Mouse (Mus musculus): Measurements from ENCODE around the gene Cog1. TPM values are rescaled to one million over a fixed set of nuclear protein-coding genes. Genes with fewer than 3 reads are reported as not detected.

Gene Cog1
- polyA plus RNA-seq, 1 experiment from 2014 or later: 32.4 TPM

DNA sequence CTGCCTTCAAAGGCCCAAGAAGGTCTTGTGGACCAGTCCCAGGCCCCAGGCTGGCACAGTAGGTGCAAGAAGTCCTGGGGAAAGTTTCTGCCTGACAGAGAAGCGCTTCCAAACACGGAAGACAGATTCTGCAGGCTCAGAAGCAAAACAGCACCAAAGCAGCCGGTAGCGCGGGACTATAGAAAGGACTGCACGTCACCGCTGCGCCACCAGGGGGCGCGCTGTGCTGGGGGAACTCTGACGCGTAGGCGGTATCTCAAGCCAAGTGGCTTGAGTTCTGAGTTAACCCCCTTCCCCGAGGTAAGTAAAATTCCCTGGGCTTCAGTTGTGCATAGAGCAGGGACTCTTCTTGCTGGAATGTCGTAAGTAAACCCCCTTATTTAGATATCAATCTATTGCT is 817 bp upstream of the Cog1 start:
- H3K4me2 ChIP-seq (ENCODE audit: low read length): no peak overlapping the region
- WGBS: 4% methylated on average over 15 of the region's 15 CpGs

GRCm38 (mm10) chr11:113649353-113650210 is 613 bp downstream of the Cog1 start, which contains the start of gene Slc39a11:
Gene Slc39a11, minus strand, starts transcription at chr11:113650079.
- under 1% methylated on average over 91 of the region's 91 CpGs for WGBS
- H3K27ac ChIP-seq (ENCODE audit: low read length): peak within 1 kb of the TSS; percentile 90
- H3K27me3 ChIP-seq (ENCODE audit: control insufficient read depth, insufficient read depth, low read depth, low read length): no peaks in the 10 kb centered on the region
- peak within 1 kb of the TSS; percentile 95 for H3K9ac ChIP-seq (ENCODE audit: low read depth, low read length)
- no peaks in the 10 kb centered on the region for H3K9me3 ChIP-seq (replicated peaks; ENCODE audit: control insufficient read depth, low read length, poor library complexity, severe bottlenecking)
- peak; percentile 85 for ATAC-seq
- H3K4me2 ChIP-seq (ENCODE audit: low read length): peak within 1 kb of the TSS; percentile 69
- peaks cover 18% of the 10 kb centered on the region for H3K36me3 ChIP-seq (ENCODE audit: control insufficient read depth, insufficient read depth, low read length)
- H3K4me1 ChIP-seq (ENCODE audit: control insufficient read depth, insufficient read depth, low read length): peaks cover 14% of the 10 kb centered on the region
- H3K4me3 ChIP-seq (ENCODE audit: low read depth, low read length): peak within 1 kb of the TSS; percentile 90

More for the DNA sequence above, 817 bp upstream of the Cog1 start:
- Histone ChIP-seq H3K27me3 (ENCODE audit: control insufficient read depth, insufficient read depth, low read depth, low read length) (no peaks in the 10 kb centered on the region), H3K9me3 (replicated peaks; ENCODE audit: control insufficient read depth, low read length, poor library complexity, severe bottlenecking) (no peaks in the 10 kb centered on the region), H3K4me1 (ENCODE audit: control insufficient read depth, insufficient read depth, low read length) (peaks cover 14% of the 10 kb centered on the region), H3K9ac (ENCODE audit: low read depth, low read length) (no peak overlapping the region), H3K27ac (ENCODE audit: low read length) (no peak overlapping the region), H3K36me3 (ENCODE audit: control insufficient read depth, insufficient read depth, low read length) (peaks cover 4% of the 10 kb centered on the region; the same call in 1 of the 2 replicates), H3K4me3 (ENCODE audit: low read depth, low read length) (no peak overlapping the region)
- ATAC-seq: no peak

DNA sequence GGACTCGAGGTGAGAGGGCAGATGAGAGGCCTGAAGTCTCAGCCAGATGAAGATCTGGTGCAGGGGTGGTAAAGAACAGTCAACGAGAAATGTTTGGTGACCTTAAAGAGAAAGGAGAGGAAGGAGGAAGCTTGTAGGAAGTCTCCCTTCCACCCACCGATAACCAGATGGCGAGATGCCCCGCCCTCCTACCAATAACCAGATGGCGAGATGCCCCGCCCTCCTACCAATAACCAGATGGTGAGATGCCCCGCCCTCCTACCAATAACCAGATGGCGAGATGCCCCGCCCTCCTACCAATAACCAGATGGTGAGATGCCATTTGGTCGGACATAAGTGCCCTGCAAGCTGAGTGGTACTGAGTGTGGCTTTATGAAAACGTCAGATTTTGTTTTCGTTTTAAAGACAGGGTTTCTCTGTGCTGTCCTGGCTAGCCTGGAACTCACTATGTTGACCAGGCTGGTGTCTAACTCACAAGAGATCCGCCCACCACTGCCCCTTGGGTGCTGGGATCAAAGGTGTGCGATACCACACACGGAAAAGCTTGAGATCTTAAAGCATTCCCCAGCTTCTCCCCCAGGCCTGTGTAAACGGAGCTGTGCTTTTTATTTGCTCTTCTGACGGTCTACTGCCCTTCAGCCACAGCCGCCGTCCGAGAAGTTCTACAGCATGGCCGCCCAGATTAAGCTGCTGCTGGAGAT is 2.4 kb downstream of the Cog1 start:
- no peaks in the 10 kb centered on the region for H3K27me3 ChIP-seq (ENCODE audit: control insufficient read depth, insufficient read depth, low read depth, low read length)
- no peaks in the 10 kb centered on the region for H3K9me3 ChIP-seq (replicated peaks; ENCODE audit: control insufficient read depth, low read length, poor library complexity, severe bottlenecking)
- H3K9ac ChIP-seq (ENCODE audit: low read depth, low read length): no peak overlapping the region
- ATAC-seq: no peak
- H3K4me1 ChIP-seq (ENCODE audit: control insufficient read depth, insufficient read depth, low read length): peaks cover 14% of the 10 kb centered on the region
- peaks cover 34% of the 10 kb centered on the region for H3K36me3 ChIP-seq (ENCODE audit: control insufficient read depth, insufficient read depth, low read length)
- no peak overlapping the region for H3K27ac ChIP-seq (ENCODE audit: low read length)
- no peak overlapping the region for H3K4me3 ChIP-seq (ENCODE audit: low read depth, low read length)
- peak overlapping the region; percentile 69; the same call in 1 of the 2 replicates for H3K4me2 ChIP-seq (ENCODE audit: low read length)
- 71% methylated on average over 22 of the region's 22 CpGs for WGBS

DNA sequence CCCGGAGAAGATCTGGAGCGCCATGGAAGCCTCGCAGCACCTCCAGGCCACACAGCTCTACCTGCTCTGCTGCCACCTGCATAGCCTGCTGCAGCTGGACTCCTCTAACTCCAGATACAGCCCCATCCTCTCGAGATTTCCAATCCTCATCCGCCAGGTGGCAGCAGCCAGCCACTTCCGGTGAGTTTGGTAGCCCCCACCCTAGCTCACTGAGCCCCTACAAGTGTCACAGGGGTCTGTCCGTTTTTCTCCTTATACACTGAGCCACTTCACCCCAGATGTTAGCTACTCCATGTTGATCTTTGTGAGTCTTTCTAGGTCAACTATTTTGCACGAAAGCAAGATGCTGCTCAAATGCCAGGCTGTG is 2.9 kb downstream of the Cog1 start:
- Histone ChIP-seq H3K9me3 (replicated peaks; ENCODE audit: control insufficient read depth, low read length, poor library complexity, severe bottlenecking) (no peaks in the 10 kb centered on the region), H3K4me2 (ENCODE audit: low read length) (no peak overlapping the region), H3K4me1 (ENCODE audit: control insufficient read depth, insufficient read depth, low read length) (peaks cover 14% of the 10 kb centered on the region), H3K27me3 (ENCODE audit: control insufficient read depth, insufficient read depth, low read depth, low read length) (no peaks in the 10 kb centered on the region), H3K36me3 (ENCODE audit: control insufficient read depth, insufficient read depth, low read length) (peaks cover 39% of the 10 kb centered on the region), H3K4me3 (ENCODE audit: low read depth, low read length) (no peak overlapping the region), H3K27ac (ENCODE audit: low read length) (no peak overlapping the region), H3K9ac (ENCODE audit: low read depth, low read length) (no peak overlapping the region)
- WGBS: 39% methylated on average over 8 of the region's 8 CpGs
- 0 out of 2 replicates have a peak, but pooled peaks have one; percentile 30 for ATAC-seq

- peaks cover 42% of the 10 kb centered on the region for H3K36me3 ChIP-seq (ENCODE audit: control insufficient read depth, insufficient read depth, low read length)
- no peaks in the 10 kb centered on the region for H3K9me3 ChIP-seq (replicated peaks; ENCODE audit: control insufficient read depth, low read length, poor library complexity, severe bottlenecking)
- peaks cover 14% of the 10 kb centered on the region for H3K4me1 ChIP-seq (ENCODE audit: control insufficient read depth, insufficient read depth, low read length)
- H3K9ac ChIP-seq (ENCODE audit: low read depth, low read length): no peak overlapping the region
- no peak overlapping the region for H3K27ac ChIP-seq (ENCODE audit: low read length)
- WGBS: 88% methylated on average over 6 of the region's 6 CpGs
- no peak for ATAC-seq
- no peaks in the 10 kb centered on the region for H3K27me3 ChIP-seq (ENCODE audit: control insufficient read depth, insufficient read depth, low read depth, low read length)
- no peak overlapping the region for H3K4me3 ChIP-seq (ENCODE audit: low read depth, low read length)
- H3K4me2 ChIP-seq (ENCODE audit: low read length): no peak overlapping the region
These were observed 3.5 kb downstream of the Cog1 start for GRCm38 (mm10) chr11:113652516-113652915.

DNA sequence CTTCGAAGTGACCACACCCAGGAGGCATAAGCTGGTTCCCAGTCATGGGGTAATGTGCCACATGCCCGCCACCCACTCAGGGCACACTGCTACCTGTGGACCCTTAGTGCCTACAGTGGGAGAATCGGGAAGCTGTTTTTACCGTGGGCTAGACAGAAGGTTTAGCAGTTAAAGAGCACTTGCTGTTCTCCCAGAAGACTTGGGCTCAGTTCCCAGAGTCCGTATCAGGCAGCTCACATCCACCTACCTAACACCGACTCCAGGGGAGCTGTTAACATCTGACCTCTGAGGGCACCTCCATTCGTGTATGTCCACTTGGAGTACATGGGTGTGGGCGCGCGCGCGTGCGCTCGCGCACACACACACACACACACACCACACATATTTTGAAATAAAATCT is 5.1 kb downstream of the Cog1 start:
- H3K9me3 ChIP-seq (replicated peaks; ENCODE audit: control insufficient read depth, low read length, poor library complexity, severe bottlenecking): no peaks in the 10 kb centered on the region

DNA sequence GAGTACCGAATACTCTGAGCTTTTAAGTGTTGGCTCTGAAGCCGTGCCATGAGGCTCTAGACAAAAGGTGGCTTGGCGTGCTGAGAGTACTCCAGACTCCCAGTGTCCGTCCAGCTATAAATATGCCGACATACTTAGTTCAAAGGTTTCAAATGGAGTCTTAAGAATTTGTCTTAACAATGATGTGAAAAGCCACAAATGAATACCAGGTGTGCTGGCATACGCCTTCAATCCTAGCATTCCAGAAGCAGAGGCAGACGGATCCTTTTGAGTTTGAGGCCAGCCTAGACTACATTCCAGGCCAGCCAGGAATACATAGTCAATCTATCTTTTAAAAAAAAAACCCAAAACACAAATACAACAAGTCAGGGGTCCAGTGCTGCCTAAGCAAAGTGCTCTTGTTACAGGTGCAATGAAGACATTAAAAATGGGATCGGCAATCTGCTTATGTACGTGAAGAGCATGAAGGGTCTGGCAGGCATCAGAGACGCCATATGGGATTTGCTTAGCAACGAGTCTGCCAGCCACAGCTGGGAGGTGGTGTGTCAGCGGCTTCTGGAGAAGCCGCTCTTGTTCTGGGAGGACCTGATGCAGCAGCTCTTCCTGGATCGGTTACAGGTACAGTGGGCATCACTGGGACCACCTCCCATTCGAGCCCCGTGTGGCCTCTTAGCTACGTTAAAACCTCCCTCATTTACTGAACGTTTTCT is 5.7 kb downstream of the Cog1 start:
- no peaks in the 10 kb centered on the region for H3K9me3 ChIP-seq (replicated peaks; ENCODE audit: control insufficient read depth, low read length, poor library complexity, severe bottlenecking)
- H3K9ac ChIP-seq (ENCODE audit: low read depth, low read length): no peak overlapping the region
- no peak overlapping the region for H3K27ac ChIP-seq (ENCODE audit: low read length)
- ATAC-seq: no peak
- no peaks in the 10 kb centered on the region for H3K27me3 ChIP-seq (ENCODE audit: control insufficient read depth, insufficient read depth, low read depth, low read length)
- no peak overlapping the region for H3K4me2 ChIP-seq (ENCODE audit: low read length)
- no peak overlapping the region for H3K4me3 ChIP-seq (ENCODE audit: low read depth, low read length)
- 85% methylated on average over 18 of the region's 18 CpGs for WGBS
- H3K36me3 ChIP-seq (ENCODE audit: control insufficient read depth, insufficient read depth, low read length): peaks cover 54% of the 10 kb centered on the region
- peaks cover 9% of the 10 kb centered on the region for H3K4me1 ChIP-seq (ENCODE audit: control insufficient read depth, insufficient read depth, low read length)

More for the DNA sequence above, 5.1 kb downstream of the Cog1 start:
- Histone ChIP-seq H3K9ac (ENCODE audit: low read depth, low read length) (no peak overlapping the region), H3K27me3 (ENCODE audit: control insufficient read depth, insufficient read depth, low read depth, low read length) (no peaks in the 10 kb centered on the region), H3K4me3 (ENCODE audit: low read depth, low read length) (no peak overlapping the region), H3K36me3 (ENCODE audit: control insufficient read depth, insufficient read depth, low read length) (peaks cover 51% of the 10 kb centered on the region), H3K4me2 (ENCODE audit: low read length) (no peak overlapping the region), H3K27ac (ENCODE audit: low read length) (no peak overlapping the region), H3K4me1 (ENCODE audit: control insufficient read depth, insufficient read depth, low read length) (peaks cover 9% of the 10 kb centered on the region)
- ATAC-seq: no peak
- 96% methylated on average over 15 of the region's 15 CpGs for WGBS

- ATAC-seq: no peak
- H3K4me1 ChIP-seq (ENCODE audit: control insufficient read depth, insufficient read depth, low read length): no peaks in the 10 kb centered on the region
- H3K4me3 ChIP-seq (ENCODE audit: low read depth, low read length): no peak overlapping the region
- 89% methylated on average over 8 of the region's 8 CpGs for WGBS
- no peak overlapping the region for H3K9ac ChIP-seq (ENCODE audit: low read depth, low read length)
- H3K27ac ChIP-seq (ENCODE audit: low read length): no peak overlapping the region
- no peak overlapping the region for H3K4me2 ChIP-seq (ENCODE audit: low read length)
- H3K9me3 ChIP-seq (replicated peaks; ENCODE audit: control insufficient read depth, low read length, poor library complexity, severe bottlenecking): no peaks in the 10 kb centered on the region
- H3K27me3 ChIP-seq (ENCODE audit: control insufficient read depth, insufficient read depth, low read depth, low read length): no peaks in the 10 kb centered on the region
- H3K36me3 ChIP-seq (ENCODE audit: control insufficient read depth, insufficient read depth, low read length): peaks cover 67% of the 10 kb centered on the region
These were observed 7.6 kb downstream of the Cog1 start for GRCm38 (mm10) chr11:113656511-113656932.
